Mouse (Mus musculus): ENCODE measurements around the gene Sh2d3c.

DNA sequence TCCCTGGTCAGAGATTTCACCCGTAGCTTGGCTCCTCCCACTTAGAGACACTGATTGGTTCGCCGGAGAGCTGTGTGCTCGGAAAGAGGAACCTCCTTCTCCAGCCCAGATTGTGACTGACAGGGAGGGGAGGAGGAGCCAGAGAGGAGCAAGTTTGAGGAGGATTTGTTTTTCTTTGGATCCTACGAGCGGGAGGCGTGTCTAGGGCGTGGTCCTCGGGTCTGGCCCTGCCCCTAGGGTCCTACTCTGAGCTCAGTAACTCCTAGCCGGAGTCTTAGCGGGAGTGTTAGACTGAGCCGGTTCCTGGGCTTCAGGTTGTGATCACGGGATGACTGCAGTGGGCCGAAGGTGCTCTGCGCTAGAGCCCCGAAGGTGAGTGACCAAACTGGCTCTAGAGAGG is 6.6 kb downstream of the Sh2d3c start:
- no peak for TF ChIP-seq FLI1 (IDR thresholded peaks at IDR 0.05; ENCODE audit: low read length)
- no peak for TF ChIP-seq GATA1 (IDR thresholded peaks at IDR 0.05; ENCODE audit: borderline replicate concordance, low read length)

Data from megakaryocyte, embryonic 14.5 days (primary cell).